Mouse (Mus musculus) forebrain, embryonic 11.5 days (tissue): Measurements from ENCODE around the gene Tipin. TPM values are rescaled to one million over a fixed set of nuclear protein-coding genes. Genes with fewer than 3 reads are reported as not detected.

Experiments used
- ATAC-seq: fragments of 200-750 bp; cut with Nextera tagmentation; replicated peaks from 2 replicates; pipeline ENCODE4 v1.8.0; 2017; ENCODE audit warnings: moderate TSS enrichment; ENCODE audit not compliant: low FRiP score
- DNase-seq: peaks from one replicate; pipeline ENCODE4 v3.0.0-alpha.2; 2017; ENCODE audit warnings: low spot score
- H3K27ac ChIP-seq: fragments of 300-500 bp; sonication (generic); 2 replicates; pipeline ENCODE4 v1.5.1; 2014; ENCODE audit warnings: low read depth, low read length
- H3K27me3 ChIP-seq: fragments of 300-500 bp; sonication (generic); 2 replicates; pipeline ENCODE4 v1.6.1; 2014; ENCODE audit warnings: mild to moderate bottlenecking, low read length, mixed read lengths; ENCODE audit not compliant: control insufficient read depth, insufficient read depth
- H3K36me3 ChIP-seq: fragments of 300-500 bp; sonication (generic); 2 replicates; pipeline ENCODE4 v1.6.1; 2014; ENCODE audit warnings: mild to moderate bottlenecking, low read length, moderate library complexity, mixed read lengths; ENCODE audit not compliant: control insufficient read depth, insufficient read depth
- H3K4me1 ChIP-seq: fragments of 300-500 bp; sonication (generic); replicated peaks from 2 replicates; pipeline ENCODE4 v1.6.1; 2014; ENCODE audit warnings: low read length, mixed read lengths; ENCODE audit not compliant: control insufficient read depth, insufficient read depth
- H3K4me2 ChIP-seq: fragments of 300-500 bp; sonication (generic); 2 replicates; pipeline ENCODE4 v1.6.1; 2014; ENCODE audit warnings: low read depth, mild to moderate bottlenecking, low read length, moderate library complexity, mixed read lengths; ENCODE audit not compliant: severe bottlenecking
- H3K4me3 ChIP-seq: fragments of 300-500 bp; sonication (generic); 2 replicates; pipeline ENCODE4 v1.5.1; 2014; ENCODE audit warnings: low read depth, low read length
- H3K9ac ChIP-seq: fragments of 300-500 bp; sonication (generic); 2 replicates; pipeline ENCODE4 v1.6.1; 2014; ENCODE audit warnings: low read length
- H3K9me3 ChIP-seq: fragments of 300-500 bp; sonication (generic); 2 replicates; pipeline ENCODE4 v1.6.1; 2016; ENCODE audit warnings: low read length, mixed read lengths; ENCODE audit not compliant: control insufficient read depth
- WGBS: fragments of 180-500 bp; shearing (Covaris S2); extraction: QIAGEN DNeasy Blood & Tissue Kit; methylation state at CpG from one replicate; pipeline ENCODE4 v1.1.7; 2014; 5-methylcytosine and 5-hydroxymethylcytosine counted together
- polyA plus RNA-seq: library from polyadenylated mRNA; unstranded; fragments of >200 nt; fragmentation: Nextera tagmentation; extraction: Ambion mirVana; gene quantifications from 2 replicates; pipeline ENCODE4 v1.2.1, GENCODE M21; 2014

Gene Tipin
- polyA plus RNA-seq, 1 experiment from 2014 or later = 300 TPM

- H3K27me3 ChIP-seq = no peaks in the 10 kb centered on the region
- 30% methylated on average over 1 of the region's 1 CpGs for WGBS
- no peak overlapping the region for H3K4me3 ChIP-seq
- H3K9ac ChIP-seq = no peak overlapping the region
- DNase-seq = no peak
- H3K9me3 ChIP-seq = no peaks in the 10 kb centered on the region
- no peaks in the 10 kb centered on the region for H3K4me1 ChIP-seq
- H3K4me2 ChIP-seq = no peak overlapping the region
- no peak for ATAC-seq
- no peak overlapping the region for H3K27ac ChIP-seq
- peaks cover 3% of the 10 kb centered on the region; the same call in 1 of the 2 replicates for H3K36me3 ChIP-seq
These were observed 30.7 kb downstream of the Tipin start for GRCm38 (mm10) chr9:64312128-64312527.

DNA sequence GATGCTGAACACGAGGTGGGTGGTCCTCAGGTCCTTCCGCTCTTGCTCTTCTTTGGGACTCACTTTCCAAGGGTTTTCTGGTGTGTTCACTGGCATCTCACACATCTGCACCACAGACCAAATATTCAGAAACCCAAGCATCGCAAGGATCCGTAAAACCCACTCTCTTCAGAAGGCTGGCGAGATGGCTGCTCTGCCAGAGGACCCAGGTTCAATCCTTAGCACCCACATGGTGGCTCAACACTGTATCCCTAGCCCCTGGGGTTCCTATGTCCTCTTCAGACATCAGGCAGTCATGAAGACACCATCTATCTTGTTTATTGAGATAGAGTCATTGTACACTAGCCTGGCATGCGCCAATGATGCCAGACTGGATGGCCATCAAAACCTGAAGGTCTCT, 33.3 kb downstream of the Tipin start:
- H3K4me3 ChIP-seq = no peak overlapping the region
- H3K9ac ChIP-seq = no peak overlapping the region
- 93% methylated on average over 6 of the region's 6 CpGs for WGBS
- DNase-seq = no peak
- no peak for ATAC-seq
- no peaks in the 10 kb centered on the region for H3K9me3 ChIP-seq
- no peaks in the 10 kb centered on the region for H3K27me3 ChIP-seq
- no peak overlapping the region for H3K27ac ChIP-seq
- H3K36me3 ChIP-seq = peaks cover 3% of the 10 kb centered on the region; the same call in 1 of the 2 replicates
- no peaks in the 10 kb centered on the region for H3K4me1 ChIP-seq
- H3K4me2 ChIP-seq = no peak overlapping the region

- no peak overlapping the region for H3K4me2 ChIP-seq
- no peaks in the 10 kb centered on the region for H3K9me3 ChIP-seq
- peaks cover 3% of the 10 kb centered on the region; the same call in 1 of the 2 replicates for H3K36me3 ChIP-seq
- ATAC-seq (no peak), DNase-seq (no peak)
- H3K27ac ChIP-seq = no peak overlapping the region
- 91% methylated on average over 5 of the region's 5 CpGs for WGBS
- no peak overlapping the region for H3K9ac ChIP-seq
- H3K4me1 ChIP-seq = no peaks in the 10 kb centered on the region
- no peaks in the 10 kb centered on the region for H3K27me3 ChIP-seq
- H3K4me3 ChIP-seq = no peak overlapping the region
These were observed 35.6 kb downstream of the Tipin start for GRCm38 (mm10) chr9:64316986-64317385.

DNA sequence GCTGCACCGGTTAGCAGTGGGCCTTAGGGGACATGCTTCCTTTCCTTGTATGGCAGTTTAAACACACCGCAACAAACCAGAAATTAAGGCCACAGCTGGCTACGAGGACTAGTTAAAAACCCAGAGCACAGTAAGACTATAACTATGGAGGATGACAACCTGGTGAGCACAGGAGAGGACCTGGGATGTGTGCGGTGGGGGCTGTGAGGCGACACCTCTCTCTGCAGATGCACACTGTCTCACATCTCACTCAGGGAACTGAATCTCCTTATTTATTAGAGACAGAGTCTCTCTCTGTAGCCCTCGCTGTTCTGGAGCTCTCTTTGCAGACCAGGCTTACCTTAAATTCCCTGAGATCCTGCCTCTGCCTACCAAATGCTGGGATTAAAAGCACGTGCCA, 42.6 kb downstream of the Tipin start:
- DNase-seq = no peak
- 98% methylated on average over 7 of the region's 7 CpGs for WGBS
- H3K4me2 ChIP-seq = no peak overlapping the region

GRCm38 (mm10) chr9:64335825-64336224, 54.4 kb downstream of the Tipin start:
- no peak for ATAC-seq
- WGBS = 92% methylated on average over 6 of the region's 6 CpGs
- H3K36me3 ChIP-seq = no peaks in the 10 kb centered on the region

More for the DNA sequence above, 42.6 kb downstream of the Tipin start:
- H3K27me3 ChIP-seq = no peaks in the 10 kb centered on the region
- peaks cover 2% of the 10 kb centered on the region; the same call in 1 of the 2 replicates for H3K36me3 ChIP-seq
- no peak overlapping the region for H3K9ac ChIP-seq
- no peak overlapping the region for H3K27ac ChIP-seq
- H3K9me3 ChIP-seq = no peaks in the 10 kb centered on the region
- H3K4me1 ChIP-seq = no peaks in the 10 kb centered on the region
- no peak overlapping the region for H3K4me3 ChIP-seq
- no peak for ATAC-seq

GRCm38 (mm10) chr9:64339361-64339760, 58.0 kb downstream of the Tipin start:
- H3K9ac ChIP-seq = no peak overlapping the region

More at GRCm38 (mm10) chr9:64335825-64336224, 54.4 kb downstream of the Tipin start:
- Histone ChIP-seq H3K27ac (no peak overlapping the region), H3K9ac (no peak overlapping the region), H3K4me2 (no peak overlapping the region), H3K4me1 (no peaks in the 10 kb centered on the region; the same call in 1 of the 2 replicates), H3K27me3 (no peaks in the 10 kb centered on the region), H3K4me3 (no peak overlapping the region), H3K9me3 (no peaks in the 10 kb centered on the region)
- no peak for DNase-seq

DNA sequence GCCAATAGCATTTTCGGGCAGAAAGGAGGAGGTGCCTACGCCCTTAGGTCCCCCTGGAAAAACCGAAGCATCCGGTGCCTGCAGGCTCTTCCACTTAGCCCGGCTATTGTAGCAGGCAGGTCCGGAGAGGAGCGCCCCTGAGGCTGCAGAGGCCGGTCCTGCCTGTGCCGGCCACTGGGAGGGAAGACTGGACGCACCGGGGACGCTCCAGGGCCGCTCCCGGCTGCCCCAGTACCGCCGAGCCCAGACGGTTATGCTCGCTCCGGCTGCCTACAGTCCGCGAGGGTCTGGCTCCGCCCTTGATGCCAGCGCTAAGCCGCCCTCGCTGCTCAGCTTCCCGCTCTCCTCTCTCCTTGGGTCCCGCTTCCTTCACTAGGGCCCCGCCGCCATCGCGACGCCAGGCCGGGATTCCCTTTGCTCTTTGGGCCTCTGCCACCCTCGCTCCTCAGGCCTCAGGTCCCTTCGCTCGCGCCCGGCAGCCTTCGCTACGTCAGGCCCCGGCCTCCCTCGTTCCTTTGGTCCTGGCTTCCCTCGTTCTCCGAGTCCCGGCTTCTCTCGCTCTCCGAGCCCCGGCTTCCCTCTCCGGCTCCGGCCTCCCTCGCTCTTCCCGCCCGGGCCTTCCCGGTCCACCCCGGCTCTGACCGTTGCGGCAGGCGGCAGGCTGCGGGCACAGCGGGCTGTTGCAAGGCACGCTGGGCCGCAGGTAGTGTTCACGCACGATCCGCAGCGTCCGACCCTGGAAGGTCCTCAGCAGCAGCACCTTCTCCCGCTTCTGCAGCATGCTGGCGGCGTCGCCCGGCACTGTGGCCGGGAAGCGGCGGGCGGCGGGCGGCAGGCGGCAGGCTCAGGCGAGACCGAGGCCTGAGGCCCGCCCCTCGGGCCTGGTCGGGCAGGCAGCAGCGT, 59.2 kb downstream of the Tipin start:
- Histone ChIP-seq H3K27ac (peak overlapping the region; percentile 98), H3K36me3 (no peaks in the 10 kb centered on the region), H3K9ac (peak overlapping the region; percentile 100), H3K4me2 (peak overlapping the region; percentile 74), H3K9me3 (no peaks in the 10 kb centered on the region), H3K4me3 (peak overlapping the region; percentile 51), H3K4me1 (no peaks in the 10 kb centered on the region; the same call in 1 of the 2 replicates), H3K27me3 (no peaks in the 10 kb centered on the region)
- DNase-seq (peak; percentile 89), ATAC-seq (peak; percentile 89)
- under 1% methylated on average over 85 of the region's 85 CpGs for WGBS

More at GRCm38 (mm10) chr9:64339361-64339760, 58.0 kb downstream of the Tipin start:
- H3K27ac ChIP-seq = no peak overlapping the region
- no peak overlapping the region for H3K4me3 ChIP-seq
- ATAC-seq = no peak
- H3K27me3 ChIP-seq = no peaks in the 10 kb centered on the region
- H3K36me3 ChIP-seq = no peaks in the 10 kb centered on the region
- no peak for DNase-seq
- H3K9me3 ChIP-seq = no peaks in the 10 kb centered on the region
- H3K4me2 ChIP-seq = no peak overlapping the region
- no peaks in the 10 kb centered on the region; the same call in 1 of the 2 replicates for H3K4me1 ChIP-seq
- 27% methylated on average over 8 of the region's 8 CpGs for WGBS

GRCm38 (mm10) chr9:64341254-64341566, 59.8 kb downstream of the Tipin start, which contains the start of gene Dis3l:
TSS of gene Dis3l (minus strand) at chr9:64341288.
- Histone ChIP-seq H3K27me3 (no peaks in the 10 kb centered on the region), H3K4me3 (peak within 1 kb of the TSS; percentile 51), H3K4me1 (no peaks in the 10 kb centered on the region; the same call in 1 of the 2 replicates), H3K9ac (peak within 1 kb of the TSS; percentile 100), H3K4me2 (peak within 1 kb of the TSS; percentile 74), H3K9me3 (no peaks in the 10 kb centered on the region), H3K27ac (peak within 1 kb of the TSS; percentile 98), H3K36me3 (no peaks in the 10 kb centered on the region)
- DNase-seq = no peak
- 21% methylated on average over 16 of the region's 16 CpGs for WGBS
- no peak for ATAC-seq
